Comparison of ENCODE assay signal across 15 mouse cellular contexts in the genomic region with DNA sequence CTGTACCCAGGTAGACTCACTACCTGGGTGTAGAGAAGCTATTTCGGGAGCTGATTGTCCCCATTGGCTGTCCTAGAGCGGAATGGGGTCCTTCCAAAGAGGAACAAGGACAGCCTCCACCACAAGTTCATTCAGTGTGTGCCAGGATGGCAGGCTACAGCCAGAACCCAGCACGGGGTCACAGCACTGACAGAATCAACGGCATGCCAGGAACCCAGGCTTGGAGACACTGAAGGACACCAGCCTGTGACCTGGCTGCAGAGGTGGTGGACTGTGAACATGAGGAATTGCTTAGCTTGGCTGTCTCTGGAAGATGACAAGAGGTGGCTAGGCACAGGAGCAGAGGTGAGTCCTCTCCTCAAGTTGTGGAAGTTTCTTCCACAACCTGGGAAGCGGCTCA.
"Had no signal": no experiment of that assay in that cellular context is flagged by ENCODE, and none has a peak within 500 bp of the region (broad histone marks: within the 10 kb centered on the region; RNA-seq: fewer than 3 reads in every experiment).

No protein-coding gene starts in this region.

- H3K36me3 ChIP-seq: limb, embryonic 10.5 days; liver, embryonic 13.5 days; lung, embryonic 15.5 days; midbrain, embryonic 12.5 days; neural tube, embryonic 13.5 days; stomach, embryonic 15.5 days had no signal

- H3K9me3 ChIP-seq: limb, embryonic 10.5 days; liver, embryonic 13.5 days; lung, embryonic 15.5 days; midbrain, embryonic 12.5 days; neural tube, embryonic 13.5 days; stomach, embryonic 15.5 days had no signal

- H3K4me1 ChIP-seq: midbrain, embryonic 12.5 days had no signal

- H3K27ac ChIP-seq: limb, embryonic 10.5 days; liver, embryonic 13.5 days; lung, embryonic 15.5 days; macrophage; midbrain, embryonic 12.5 days; neural tube, embryonic 13.5 days; stomach, embryonic 15.5 days had no signal

- H3K27me3 ChIP-seq: lung, embryonic 15.5 days; neural tube, embryonic 13.5 days; stomach, embryonic 15.5 days had no signal

- ATAC-seq: liver, postnatal 0 days; midbrain, embryonic 16.5 days had no signal

- H3K4me2 ChIP-seq: liver, embryonic 13.5 days; lung, embryonic 15.5 days; midbrain, embryonic 12.5 days; neural tube, embryonic 13.5 days; stomach, embryonic 15.5 days had no signal

- H3K4me3 ChIP-seq: limb, embryonic 10.5 days; liver, embryonic 13.5 days; lung, embryonic 15.5 days; midbrain, embryonic 12.5 days; neural tube, embryonic 13.5 days; stomach, embryonic 15.5 days had no signal

- H3K9ac ChIP-seq: liver, embryonic 13.5 days; liver, postnatal 0 days; lung, embryonic 15.5 days; midbrain, embryonic 12.5 days; neural tube, embryonic 13.5 days; stomach, embryonic 15.5 days had no signal

- DNase-seq: liver, embryonic 13.5 days; liver, postnatal 0 days; lung, postnatal 14 days; retina, postnatal 1 day; right cerebral cortex, postnatal 4 days; spleen, adult 18-20 months; thymus, adult 2 months; thymus, postnatal 25 days had no signal
